Mouse (Mus musculus) thymus, adult 2 months (tissue): ENCODE measurements around the gene Nrn1l.

Experiments
- CTCF ChIP-seq: fragments of 200-500 bp; IDR thresholded peaks from 2 replicates; pipeline ENCODE4 v1.5.1; 2012; ENCODE audit warnings: mild to moderate bottlenecking, control low read depth, low read length, moderate library complexity, borderline replicate concordance; ENCODE audit not compliant: control insufficient read depth, poor library complexity, insufficient read depth; ENCODE audit errors: extremely low read depth
- POLR2A ChIP-seq: fragments of 200-500 bp; IDR thresholded peaks from 2 replicates; pipeline ENCODE4 v1.6.1; 2012; ENCODE audit warnings: mild to moderate bottlenecking, low read length, control low read depth, moderate library complexity; ENCODE audit not compliant: control insufficient read depth, poor library complexity, insufficient read depth; ENCODE audit errors: extremely low read depth

GRCm38 (mm10) chr8:105942542-105942941, 49.2 kb downstream of the Nrn1l start:
- TF ChIP-seq POLR2A (no peak), CTCF (no peak)
